Mouse (Mus musculus): ENCODE data around the gene Bco1.

Gene Bco1

DNA sequence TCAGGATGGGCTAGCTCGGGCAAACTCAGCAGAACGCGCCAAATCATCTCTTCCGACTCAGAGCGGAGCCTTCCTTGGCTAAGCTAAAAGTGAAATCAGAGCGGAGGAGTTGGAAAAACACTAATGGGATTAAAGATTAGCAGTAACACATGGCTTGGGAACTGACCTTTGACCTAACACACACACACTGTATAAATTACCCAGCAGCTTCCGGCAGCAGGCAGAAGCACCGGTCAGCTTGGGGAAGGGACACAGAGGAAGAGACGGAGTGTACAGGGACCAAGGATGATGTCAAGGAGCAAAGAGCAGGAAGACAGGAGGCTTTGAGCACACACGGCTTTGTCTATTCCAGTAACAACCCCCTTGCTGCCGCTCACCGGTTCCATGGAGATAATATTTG is at the start of gene Bco1:
Bco1 (plus strand) TSS at position 208 of the 400 bp plus-strand sequence.
- DNase-seq (ENCODE audit: low spot score in 2 of 2), result no peak

DNA sequence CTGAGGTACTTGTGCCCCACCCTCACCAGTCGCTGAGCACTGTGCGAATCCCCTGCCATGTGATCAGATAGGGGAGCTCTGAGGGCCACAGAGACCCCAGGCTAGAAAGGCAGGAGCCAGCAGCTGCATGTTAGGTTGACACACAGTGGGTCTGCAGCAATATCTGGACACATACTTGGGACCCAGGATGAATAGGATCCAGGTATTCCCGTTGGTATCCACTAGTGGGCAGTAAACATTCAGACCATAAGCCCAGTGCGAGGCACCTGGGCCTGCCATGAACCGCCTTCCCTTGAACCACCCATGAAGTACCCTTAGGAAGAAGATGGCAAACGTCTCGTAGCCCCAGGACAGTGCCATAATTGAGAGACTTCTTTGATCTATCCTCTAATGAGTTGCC is 46.2 kb upstream of the Bco1 start:
- no peak for DNase-seq (ENCODE audit: low spot score in 2 of 2)

DNA sequence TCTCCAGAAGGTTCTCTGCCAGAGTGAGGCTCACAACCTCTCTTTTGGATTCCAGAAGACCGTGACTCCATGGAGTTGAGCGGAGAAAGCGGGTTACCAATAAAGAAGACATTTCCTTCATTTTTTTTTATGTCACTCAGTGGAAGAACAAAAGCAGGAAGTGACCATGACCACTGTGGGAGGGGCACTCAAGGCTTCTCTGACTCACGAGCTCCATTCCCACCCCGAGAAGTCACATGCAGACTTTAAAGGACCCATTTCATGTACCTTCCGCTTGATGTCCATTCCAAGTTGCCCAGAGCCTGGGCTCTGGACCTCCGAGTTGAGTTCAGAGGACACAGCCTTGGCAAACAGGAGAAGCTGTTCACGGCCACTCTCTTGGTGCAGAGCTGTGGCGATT is 44.9 kb upstream of the Bco1 start:
- no peak for DNase-seq (ENCODE audit: low spot score in 2 of 2)

DNA sequence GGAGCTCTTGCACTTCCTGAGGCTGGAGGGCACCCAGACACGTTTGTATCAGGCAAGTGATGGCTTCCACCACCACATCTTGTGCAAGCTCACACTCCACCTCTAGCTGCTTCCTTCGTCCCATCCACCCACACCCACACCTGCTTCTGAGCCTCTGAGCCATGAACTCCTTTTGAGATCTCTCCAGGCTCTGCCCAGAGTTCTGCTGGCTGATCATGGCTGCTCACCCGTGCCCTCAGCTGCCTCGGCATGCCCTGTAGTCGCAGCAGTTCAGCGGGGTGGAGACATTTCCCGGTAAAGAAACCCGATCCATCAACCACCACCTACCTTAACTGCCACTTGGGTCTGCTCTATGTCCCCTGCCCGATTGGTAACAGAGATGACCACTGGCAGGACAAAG is 44.3 kb upstream of the Bco1 start:
- no peak for DNase-seq (ENCODE audit: low spot score in 2 of 2)

DNA sequence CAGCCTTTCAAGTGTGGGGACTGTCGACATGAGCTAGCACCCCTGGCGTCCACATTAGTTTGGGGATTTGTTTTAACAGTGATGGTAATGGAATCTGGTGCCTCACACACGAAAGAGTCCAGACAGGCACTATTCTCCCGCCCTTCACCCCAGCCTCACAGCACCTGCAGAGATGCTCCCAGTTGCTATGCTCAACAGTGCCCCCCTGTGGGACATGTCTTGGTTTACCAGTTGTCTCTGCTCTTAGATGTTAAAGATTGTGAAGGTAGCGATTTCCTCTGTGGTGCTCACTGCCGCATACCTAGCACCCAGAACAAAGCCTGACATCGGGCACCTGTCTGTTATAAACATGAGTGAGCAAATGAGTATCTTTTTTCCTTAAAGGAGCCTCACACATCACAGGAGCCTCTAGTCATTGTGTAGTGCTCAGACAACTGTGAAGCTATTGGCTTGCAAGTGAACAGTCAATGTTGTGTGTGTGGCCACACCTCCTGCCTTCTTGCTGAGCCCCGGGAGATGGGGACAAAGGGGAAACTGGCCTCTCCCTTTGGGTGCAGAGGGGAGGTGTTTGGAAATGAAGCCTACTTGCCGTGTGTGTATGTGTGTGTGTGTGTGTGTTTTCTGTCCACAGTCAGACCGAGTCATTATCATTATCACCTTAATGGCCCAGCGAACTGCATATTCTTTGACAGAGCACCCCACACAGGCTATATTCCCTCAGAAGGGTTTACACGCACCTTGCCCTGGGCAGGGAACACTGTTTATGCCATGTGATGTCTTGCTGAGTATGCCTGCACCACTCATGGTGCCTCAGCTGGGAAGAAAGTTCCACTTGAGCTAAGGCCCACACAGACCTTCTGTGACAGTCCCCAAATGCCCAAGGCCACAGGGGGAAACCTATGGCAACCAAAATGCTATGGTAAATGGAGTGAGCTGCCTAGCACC is 42.2 kb upstream of the Bco1 start:
- peak in 1 of 2 experiments; percentile 6 for DNase-seq (ENCODE audit: low spot score in 2 of 2)

DNA sequence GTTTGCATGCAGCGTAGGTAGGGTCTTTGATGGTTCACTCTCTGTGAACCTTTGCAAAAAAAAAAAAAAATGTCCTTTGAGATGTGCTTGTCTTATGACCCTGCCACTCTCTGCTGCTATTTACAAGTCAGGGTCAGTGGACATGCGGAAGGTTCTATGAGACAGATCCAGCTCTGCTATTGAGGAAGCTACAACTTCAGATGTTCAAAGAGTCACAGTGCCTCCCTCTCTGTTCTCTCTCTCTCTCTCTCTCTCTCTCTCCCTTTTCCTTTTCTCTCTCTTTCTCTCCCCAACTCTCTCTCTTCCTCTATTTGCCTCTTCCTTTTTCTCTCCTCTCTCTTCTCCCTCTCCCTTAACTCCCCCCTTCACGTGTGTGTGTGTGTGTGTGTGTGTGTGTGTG is 41.5 kb upstream of the Bco1 start:
- no peak for DNase-seq (ENCODE audit: low spot score in 2 of 2)

DNA sequence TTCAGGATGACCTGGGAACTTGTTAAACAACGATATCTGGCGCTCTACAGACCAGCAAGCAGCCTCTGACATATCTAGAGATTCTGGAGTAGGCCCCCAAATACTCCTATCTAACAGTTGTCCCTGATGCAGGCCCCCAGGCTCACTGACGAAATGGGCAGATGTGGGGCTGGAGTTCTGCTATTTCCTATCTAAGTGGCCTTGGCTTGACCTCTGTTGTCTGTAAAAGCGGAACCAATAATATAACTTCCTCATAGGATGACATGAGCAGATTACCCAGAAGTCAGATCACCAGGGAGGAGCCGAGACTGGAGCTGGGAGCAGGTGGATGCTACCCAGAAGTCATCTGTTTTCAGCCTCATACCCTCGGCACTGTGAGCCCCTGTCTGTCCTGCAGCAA is 40.6 kb upstream of the Bco1 start:
- DNase-seq (ENCODE audit: low spot score in 2 of 2), result no peak

DNA sequence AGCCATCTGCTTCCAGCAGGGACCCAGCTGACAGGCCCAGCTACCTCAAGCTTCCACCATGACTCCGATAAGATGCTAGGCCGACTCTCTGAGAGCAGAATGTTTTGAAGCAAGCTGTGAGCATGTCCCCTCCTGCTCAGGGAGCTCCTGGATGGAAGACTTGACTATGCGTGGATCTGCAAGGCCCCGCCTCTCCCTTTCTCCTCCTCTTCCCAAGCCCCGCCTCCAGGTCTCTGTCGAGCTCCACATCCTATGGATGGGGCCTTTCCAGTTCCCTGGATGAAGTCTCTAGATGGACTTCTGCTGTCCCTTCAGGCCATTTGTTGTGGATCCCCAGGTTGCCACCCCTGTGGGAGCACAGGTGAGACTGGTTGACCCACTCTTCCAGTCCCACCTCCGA is 36.6 kb upstream of the Bco1 start:
- no peak for DNase-seq (ENCODE audit: low spot score in 2 of 2)

DNA sequence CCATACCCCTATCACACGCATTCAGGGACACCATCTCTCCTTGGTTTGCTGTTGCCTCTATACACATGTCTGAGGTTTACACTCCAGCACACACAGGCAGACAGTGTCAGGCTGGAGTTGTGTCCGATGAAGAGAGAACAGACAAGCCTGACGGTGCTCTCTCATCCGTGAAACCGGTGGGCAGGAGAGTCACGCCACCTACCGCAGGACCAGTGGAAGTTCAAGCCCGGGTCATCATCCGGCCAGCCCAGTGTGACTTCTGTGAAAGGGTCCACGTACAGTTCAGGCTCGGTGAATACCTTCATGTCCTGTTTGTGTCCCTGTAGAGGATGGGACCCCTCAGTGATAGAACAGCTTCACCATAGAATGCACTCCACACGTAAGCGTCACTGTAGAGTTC is 35.3 kb upstream of the Bco1 start:
- DNase-seq (ENCODE audit: low spot score in 2 of 2), result no peak

DNA sequence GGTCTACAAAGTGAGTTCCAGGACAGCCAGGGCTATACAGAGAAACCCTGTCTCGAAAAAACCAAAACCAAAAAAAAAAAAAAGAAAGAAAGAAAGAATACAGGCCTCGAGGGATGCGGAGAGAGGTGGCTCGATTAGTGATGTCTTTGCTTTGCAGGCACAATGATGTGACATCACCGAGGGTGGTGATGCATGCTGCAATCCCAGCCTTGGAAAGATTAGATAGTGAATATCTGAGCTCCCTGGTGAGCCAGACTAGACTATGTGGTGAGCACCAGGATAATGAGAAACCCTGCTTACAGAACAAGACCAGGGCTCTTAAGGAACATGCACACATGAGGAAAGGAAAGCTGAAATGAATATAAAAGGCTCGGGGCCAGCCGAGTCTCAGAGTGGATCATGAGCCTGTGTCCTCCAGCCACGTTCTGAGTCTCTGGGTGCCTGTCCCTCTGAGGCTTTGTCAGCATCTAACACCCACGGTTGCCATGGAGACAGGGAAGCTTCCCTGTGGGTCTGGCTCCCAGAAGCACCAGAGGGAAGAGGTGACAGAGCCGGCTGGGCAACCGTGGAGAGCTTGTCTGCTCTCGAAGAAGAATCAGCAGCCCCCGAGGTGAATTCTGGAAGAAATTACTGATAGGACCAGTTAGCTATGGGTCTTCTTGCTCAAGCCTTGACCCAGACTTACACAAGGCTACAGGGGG is 34.3 kb upstream of the Bco1 start:
- peak; percentile 40 to 61 for DNase-seq (ENCODE audit: low spot score in 2 of 2)

DNA sequence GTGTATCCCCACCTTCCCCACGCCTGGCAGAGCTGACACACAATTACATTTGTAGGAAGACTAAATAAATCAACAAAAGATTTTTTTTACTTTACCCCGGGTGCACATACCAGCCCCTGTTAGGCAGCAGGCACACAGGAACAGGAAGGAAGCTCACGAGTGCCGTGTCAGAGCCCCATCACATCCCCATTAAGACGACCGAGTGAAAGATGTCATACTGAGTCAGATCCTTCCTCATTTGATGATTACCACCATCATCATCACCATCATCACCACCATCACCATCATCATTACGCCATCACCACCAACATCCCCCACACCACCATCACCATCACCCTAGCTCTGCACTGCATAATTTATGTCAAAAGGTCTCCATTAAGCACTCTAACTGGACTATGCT is 28.7 kb upstream of the Bco1 start:
- no peak for DNase-seq (ENCODE audit: low spot score in 2 of 2)

DNA sequence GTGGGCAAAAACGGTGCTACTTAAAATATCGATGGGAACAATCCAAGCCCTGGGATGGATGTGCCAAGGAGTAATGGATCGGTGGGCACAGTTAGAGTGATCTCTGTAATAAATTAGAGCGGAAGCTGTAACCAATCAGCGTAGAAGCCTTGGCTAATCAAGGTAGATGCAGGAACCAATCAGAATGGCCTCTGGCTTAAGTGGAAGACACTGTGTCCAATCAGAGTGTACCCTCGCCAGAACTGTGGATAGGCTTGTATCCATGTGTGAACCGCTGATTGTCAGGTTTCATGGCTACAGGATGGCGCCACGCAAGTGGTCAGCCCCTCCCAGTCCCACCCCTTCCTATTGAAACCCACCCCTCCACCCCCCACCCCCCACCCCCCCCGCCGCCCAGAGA is 28.3 kb upstream of the Bco1 start:
- no peak for DNase-seq (ENCODE audit: low spot score in 2 of 2)

DNA sequence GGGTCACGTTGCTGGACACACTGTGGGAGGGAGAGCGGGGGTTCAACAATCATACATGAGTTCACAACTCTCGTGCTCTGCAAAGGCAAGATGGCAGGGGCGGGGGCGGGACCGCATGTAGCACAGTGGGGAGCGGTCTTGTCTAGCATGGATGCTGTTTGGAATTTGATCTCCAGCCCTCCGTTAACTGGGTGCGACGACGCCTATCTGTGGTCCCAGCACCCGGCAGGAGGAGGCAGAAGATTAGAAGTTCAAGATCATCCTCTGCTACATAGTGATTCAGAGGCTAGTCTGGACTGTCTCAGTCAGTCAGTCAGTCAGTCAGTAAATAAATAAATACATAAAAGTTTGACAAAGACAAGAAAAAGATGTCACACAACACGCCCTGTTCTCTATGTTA is 27.4 kb upstream of the Bco1 start:
- DNase-seq (ENCODE audit: low spot score in 2 of 2), result no peak

DNA sequence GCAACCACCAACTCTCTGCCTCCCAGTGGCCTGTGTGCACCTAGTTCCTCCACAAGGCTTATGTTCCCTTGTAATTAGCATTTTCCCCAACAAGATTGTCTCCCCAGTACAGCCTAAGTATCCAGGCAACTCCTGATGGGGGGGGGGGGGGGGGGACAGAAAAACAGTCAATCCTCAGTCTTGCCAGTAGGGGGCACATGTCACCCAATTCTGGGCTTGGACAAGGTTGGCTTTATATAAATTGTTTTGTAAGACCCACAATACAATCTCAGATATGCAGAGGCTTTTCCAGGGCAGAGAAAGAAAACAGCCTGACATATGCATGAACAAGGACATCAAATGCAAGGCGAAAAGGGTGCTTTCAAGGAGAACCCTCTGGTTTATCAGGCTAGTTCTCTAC is 25.9 kb upstream of the Bco1 start:
- peak in 1 of 2 experiments; percentile 16 for DNase-seq (ENCODE audit: low spot score in 2 of 2)

DNA sequence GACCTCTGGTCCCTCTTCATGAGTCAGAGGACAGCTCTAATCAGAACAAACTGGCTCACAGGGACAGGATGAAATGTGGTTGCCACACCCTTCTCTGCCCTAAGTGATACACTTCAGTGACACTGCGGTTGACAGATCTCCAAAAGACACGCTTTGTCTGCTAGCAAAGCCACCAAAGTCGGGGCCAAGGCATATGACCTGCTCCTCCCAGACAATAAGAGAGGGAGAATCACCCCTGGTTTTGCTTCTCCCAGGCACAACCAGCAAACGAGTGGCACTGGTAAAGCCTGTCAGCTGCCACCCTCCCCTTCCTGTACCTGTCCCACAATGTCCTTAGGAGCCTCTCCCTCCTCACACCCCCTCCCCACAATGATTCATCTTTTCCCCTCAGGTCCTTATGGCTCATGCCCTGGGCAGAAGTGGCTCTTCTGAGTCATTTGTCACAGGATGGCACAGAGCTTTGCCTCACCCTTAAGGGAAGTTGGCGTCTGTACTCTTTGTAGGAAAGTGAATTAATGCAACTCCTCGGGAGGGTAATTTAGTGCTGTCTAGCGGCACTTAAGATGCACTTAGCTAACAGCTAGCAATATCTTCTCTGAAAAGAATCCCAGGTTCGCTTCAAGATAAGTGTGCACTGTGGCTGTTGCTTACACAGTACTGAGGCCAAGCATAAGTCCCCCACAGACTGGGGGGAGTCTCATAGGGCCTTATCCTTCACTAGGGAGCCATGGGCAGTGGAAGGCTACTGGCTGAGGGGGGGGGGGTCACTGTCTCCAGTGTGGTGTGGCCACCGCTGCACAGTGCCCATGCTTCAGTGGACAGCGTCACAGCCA is 21.1 kb upstream of the Bco1 start:
- DNase-seq (ENCODE audit: low spot score in 2 of 2), result no peak

DNA sequence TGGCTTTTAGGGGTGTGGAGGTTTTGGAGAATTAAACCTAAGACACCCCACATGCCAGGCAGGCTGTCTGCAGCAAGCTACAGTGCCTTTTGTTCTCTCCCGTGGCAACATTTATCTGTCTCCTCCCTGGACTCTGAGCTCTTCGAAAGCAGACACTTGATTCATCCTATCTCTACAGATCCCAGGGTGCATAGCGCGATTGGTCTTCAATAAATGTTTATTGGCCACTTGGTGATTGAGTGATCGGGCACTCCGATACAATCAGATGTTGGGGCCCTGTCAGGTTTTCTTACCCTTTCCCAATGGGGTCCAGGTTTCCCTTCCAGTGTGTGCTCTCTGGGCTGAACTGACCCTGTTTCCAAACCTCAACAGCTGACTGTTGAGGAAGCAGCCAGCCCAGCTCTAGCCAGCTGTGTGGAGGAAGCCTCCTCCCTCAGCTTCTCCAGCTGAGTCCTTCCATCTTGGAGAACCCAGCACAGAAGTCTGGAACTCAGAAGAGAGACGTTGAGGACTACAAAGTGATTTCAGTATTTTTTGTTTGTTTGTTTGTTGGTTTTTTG is 17.2 kb upstream of the Bco1 start:
- no peak for DNase-seq (ENCODE audit: low spot score in 2 of 2)

DNA sequence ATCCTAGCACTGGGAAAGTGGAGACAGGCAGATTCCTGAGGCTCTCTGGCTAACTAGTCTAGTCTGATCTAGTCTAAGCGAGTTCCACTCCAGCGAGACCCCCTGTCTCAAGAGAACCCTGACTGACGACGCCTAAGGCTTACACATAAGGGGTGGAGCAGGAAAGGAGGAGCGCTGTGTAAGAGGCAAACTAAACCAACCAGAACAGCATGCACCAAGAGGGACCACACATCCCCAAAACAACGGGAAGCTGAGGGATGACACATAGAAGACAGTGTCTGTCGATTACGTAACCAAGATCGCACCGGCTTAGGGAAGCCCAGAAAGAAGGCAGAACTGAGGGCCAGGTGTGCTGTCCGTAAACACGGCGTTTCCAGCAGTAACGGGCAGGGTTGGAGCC is 16.0 kb upstream of the Bco1 start:
- DNase-seq (ENCODE audit: low spot score in 2 of 2), result no peak

DNA sequence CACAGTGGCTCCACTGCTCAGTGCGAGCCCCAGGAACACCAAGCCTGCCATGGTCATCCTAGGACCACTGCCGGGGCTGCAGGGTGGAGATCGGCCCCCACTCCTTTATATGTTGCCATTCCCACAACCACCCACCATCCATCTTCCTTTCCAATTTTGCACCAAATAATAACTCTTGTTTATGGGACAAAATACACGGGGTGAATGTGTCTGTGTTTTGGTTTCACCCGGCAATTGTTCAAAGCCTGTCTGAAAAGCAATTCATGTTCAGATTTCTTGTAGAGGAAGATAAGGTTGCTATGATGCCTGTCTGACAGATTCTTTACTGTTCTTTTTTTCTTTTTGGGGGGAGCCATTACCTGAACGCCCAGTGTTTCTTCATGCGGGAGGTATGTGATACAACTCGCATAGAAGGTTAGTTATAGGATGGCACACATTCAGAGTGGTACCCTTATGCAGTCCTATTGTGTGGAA is 13.2 kb upstream of the Bco1 start, which contains the start of gene Pkd1l2:
Pkd1l2 (minus strand) TSS at position 51 of the 474 bp plus-strand sequence.
- DNase-seq (ENCODE audit: low spot score in 2 of 2), result no peak

DNA sequence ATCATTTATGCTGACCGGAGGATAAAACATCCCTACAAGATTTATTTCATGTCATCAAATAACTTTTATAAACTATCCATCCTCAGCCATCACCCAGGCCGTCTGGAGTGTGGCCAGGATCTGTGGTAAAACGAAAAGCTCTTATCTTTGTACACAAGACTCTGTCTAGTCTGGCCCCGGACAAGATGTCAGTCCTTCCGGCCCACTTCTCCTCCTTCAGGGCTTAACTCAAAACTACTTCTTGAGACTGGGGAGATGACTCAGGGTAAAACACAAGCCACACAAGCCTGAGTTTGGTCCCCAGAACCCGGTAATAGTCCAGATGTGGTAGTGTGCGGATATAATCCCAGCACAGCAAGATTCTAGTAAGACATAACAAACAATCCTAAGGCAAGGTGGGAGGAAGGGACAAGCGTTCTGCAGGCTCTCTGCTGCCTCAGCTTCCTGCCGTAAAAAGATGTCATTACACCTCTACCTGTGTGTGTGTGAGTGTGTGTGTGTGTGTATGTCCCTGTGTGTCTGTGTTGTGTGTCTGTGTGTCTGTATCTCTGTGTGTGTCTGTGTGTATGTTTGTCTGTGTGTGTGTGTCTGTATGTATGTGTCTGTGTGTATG is 12.6 kb upstream of the Bco1 start:
- no peak for DNase-seq (ENCODE audit: low spot score in 2 of 2)

DNA sequence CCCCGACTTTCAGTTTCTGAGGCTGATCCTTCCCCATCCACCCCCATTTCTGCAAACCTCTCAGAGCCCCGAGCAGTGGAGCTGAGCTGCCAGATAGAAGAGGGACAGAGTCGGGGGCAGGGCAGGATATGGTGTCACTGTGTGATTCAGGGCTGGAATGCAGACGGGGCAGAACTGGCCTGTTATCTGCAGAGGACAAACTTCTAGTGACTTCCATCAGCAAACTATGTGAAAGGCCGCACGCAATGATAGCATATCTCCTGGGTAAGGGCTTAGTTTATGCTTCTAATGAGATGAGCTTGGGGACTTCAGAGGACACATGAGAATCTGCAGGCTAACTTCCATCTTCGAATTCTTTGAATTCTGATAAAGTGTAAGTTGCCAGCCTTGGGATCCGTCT is 10.1 kb upstream of the Bco1 start:
- DNase-seq (ENCODE audit: low spot score in 2 of 2), result no peak

DNA sequence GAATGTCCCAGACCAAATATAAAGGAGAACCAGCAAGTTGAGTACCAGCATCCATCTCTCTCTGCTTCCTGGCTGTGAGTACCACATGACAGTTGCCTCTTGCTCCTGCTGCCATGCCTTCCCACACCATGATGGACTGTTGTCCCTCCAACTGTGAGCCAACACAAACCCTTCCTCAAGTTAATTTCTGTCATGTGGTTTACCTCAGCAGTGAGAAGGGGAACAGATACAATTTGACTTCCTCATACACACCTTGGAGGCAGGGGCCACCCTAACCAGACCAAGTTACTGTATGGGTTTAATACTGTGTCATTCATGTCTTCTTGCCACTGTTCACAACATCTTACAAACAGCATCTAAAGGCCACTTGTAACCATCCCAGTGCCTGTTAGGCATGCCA is 8.6 kb upstream of the Bco1 start:
- DNase-seq (ENCODE audit: low spot score in 2 of 2), result no peak

All from frontal cortex, postnatal 36 days (tissue).